Mouse (Mus musculus): Measurements from ENCODE around the gene Eif2s2.

The Eif2s2 gene

GRCm38 (mm10) chr2:154893045-154893385, 280 bp upstream of the Eif2s2 start:
- DNase-seq (ENCODE audit: low spot score): no peak

- DNase-seq (ENCODE audit: low spot score): no peak
These were observed 1.1 kb downstream of the Eif2s2 start for GRCm38 (mm10) chr2:154891585-154891984.

GRCm38 (mm10) chr2:154876621-154877020, 16.1 kb downstream of the Eif2s2 start:
- no peak for DNase-seq (ENCODE audit: low spot score)

GRCm38 (mm10) chr2:154869954-154870641, 22.6 kb downstream of the Eif2s2 start:
- DNase-seq (ENCODE audit: low spot score): no peak

GRCm38 (mm10) chr2:154868106-154868505, 24.6 kb downstream of the Eif2s2 start:
- no peak for DNase-seq (ENCODE audit: low spot score)

- DNase-seq (ENCODE audit: low spot score): no peak
These were observed 27.0 kb downstream of the Eif2s2 start for GRCm38 (mm10) chr2:154865696-154866095.

GRCm38 (mm10) chr2:154863672-154864071, 29.1 kb downstream of the Eif2s2 start:
- DNase-seq (ENCODE audit: low spot score): no peak

GRCm38 (mm10) chr2:154855383-154855782, 37.4 kb downstream of the Eif2s2 start:
- peak; percentile 65 for DNase-seq (ENCODE audit: low spot score)

- no peak for DNase-seq (ENCODE audit: low spot score)
These were observed 44.6 kb downstream of the Eif2s2 start for GRCm38 (mm10) chr2:154848086-154848485.

- DNase-seq (ENCODE audit: low spot score): no peak
These were observed 56.2 kb downstream of the Eif2s2 start for GRCm38 (mm10) chr2:154836537-154836936.

- no peak for DNase-seq (ENCODE audit: low spot score)
These were observed 58.4 kb downstream of the Eif2s2 start for GRCm38 (mm10) chr2:154834149-154834865.

- no peak for DNase-seq (ENCODE audit: low spot score)
These were observed 60.3 kb downstream of the Eif2s2 start for GRCm38 (mm10) chr2:154832471-154832870.

GRCm38 (mm10) chr2:154827521-154827920, 65.2 kb downstream of the Eif2s2 start:
- DNase-seq (ENCODE audit: low spot score): no peak

GRCm38 (mm10) chr2:154826054-154826538, 66.6 kb downstream of the Eif2s2 start:
- no peak for DNase-seq (ENCODE audit: low spot score)
